Mouse (Mus musculus): ENCODE measurements around the gene Myg1. TPM values are rescaled to one million over a fixed set of nuclear protein-coding genes. Genes with fewer than 3 reads are reported as not detected.

Gene Myg1
- polyA plus RNA-seq, 1 experiment from 2014 or later = 91.2 TPM

Other genes with a start within 250 kb of the Myg1 start
- gene Tns2, start 231.3 kb upstream of the Myg1 start, polyA plus RNA-seq (2015; fragmentation: Nextera tagmentation; extraction: Ambion mirVana) = 7.4 and 9.4 TPM in 2 replicates
- gene Spryd3, start 195.5 kb upstream of the Myg1 start, polyA plus RNA-seq (2015; fragmentation: Nextera tagmentation; extraction: Ambion mirVana) = 81.1 and 95.9 TPM in 2 replicates
- 2.5 and 3.1 TPM in 2 replicates for gene Igfbp6, start 187.3 kb upstream of the Myg1 start, polyA plus RNA-seq (2015; fragmentation: Nextera tagmentation; extraction: Ambion mirVana)
- 0.21 TPM in 1 of 2 replicates, not detected in the other for gene Soat2, start 181.2 kb upstream of the Myg1 start, polyA plus RNA-seq (2015; fragmentation: Nextera tagmentation; extraction: Ambion mirVana)
- gene Zfp740, start 128.5 kb upstream of the Myg1 start, polyA plus RNA-seq (2015; fragmentation: Nextera tagmentation; extraction: Ambion mirVana) = 54.0 and 59.2 TPM in 2 replicates
- gene Csad, start 127.0 kb upstream of the Myg1 start, polyA plus RNA-seq (2015; fragmentation: Nextera tagmentation; extraction: Ambion mirVana) = 33.1 and 33.2 TPM in 2 replicates
- 0.43 and 0.80 TPM in 2 replicates for gene Itgb7, start 99.8 kb upstream of the Myg1 start, polyA plus RNA-seq (2015; fragmentation: Nextera tagmentation; extraction: Ambion mirVana)
- 4.1 and 6.0 TPM in 2 replicates for gene Rarg, start 74.2 kb upstream of the Myg1 start, polyA plus RNA-seq (2015; fragmentation: Nextera tagmentation; extraction: Ambion mirVana)
- gene Gm9918, start 61.1 kb upstream of the Myg1 start, polyA plus RNA-seq (2015; fragmentation: Nextera tagmentation; extraction: Ambion mirVana) = not detected in 2 replicates
- 58.7 and 59.8 TPM in 2 replicates for gene Mfsd5, start 52.3 kb upstream of the Myg1 start, polyA plus RNA-seq (2015; fragmentation: Nextera tagmentation; extraction: Ambion mirVana)
- 4.0 and 4.7 TPM in 2 replicates for gene Espl1, start 35.4 kb upstream of the Myg1 start, polyA plus RNA-seq (2015; fragmentation: Nextera tagmentation; extraction: Ambion mirVana)
- 479 TPM in 2 replicates for gene Pfdn5, start 5.6 kb upstream of the Myg1 start, polyA plus RNA-seq (2015; fragmentation: Nextera tagmentation; extraction: Ambion mirVana)
- 30.2 and 31.1 TPM in 2 replicates for gene Aaas, start 19.1 kb downstream of the Myg1 start, polyA plus RNA-seq (2015; fragmentation: Nextera tagmentation; extraction: Ambion mirVana)
- gene Sp7, start 35.5 kb downstream of the Myg1 start, polyA plus RNA-seq (2015; fragmentation: Nextera tagmentation; extraction: Ambion mirVana) = 0.40 and 0.55 TPM in 2 replicates
- gene Sp1, start 74.4 kb downstream of the Myg1 start, polyA plus RNA-seq (2015; fragmentation: Nextera tagmentation; extraction: Ambion mirVana) = 3.1 and 3.5 TPM in 2 replicates
- 0.15 and 0.26 TPM in 2 replicates for gene Amhr2, start 113.7 kb downstream of the Myg1 start, polyA plus RNA-seq (2015; fragmentation: Nextera tagmentation; extraction: Ambion mirVana)
- 106 and 109 TPM in 2 replicates for gene Prr13, start 127.3 kb downstream of the Myg1 start, polyA plus RNA-seq (2015; fragmentation: Nextera tagmentation; extraction: Ambion mirVana)
- 105 and 121 TPM in 2 replicates for gene Pcbp2, start 138.8 kb downstream of the Myg1 start, polyA plus RNA-seq (2015; fragmentation: Nextera tagmentation; extraction: Ambion mirVana)
- 12.6 TPM in 1 of 2 replicates, not detected in the other for gene Gm10337, start 172.0 kb downstream of the Myg1 start, polyA plus RNA-seq (2015; fragmentation: Nextera tagmentation; extraction: Ambion mirVana)
- gene Map3k12, start 185.4 kb downstream of the Myg1 start, polyA plus RNA-seq (2015; fragmentation: Nextera tagmentation; extraction: Ambion mirVana) = 60.5 and 65.5 TPM in 2 replicates
- 94.1 and 105 TPM in 2 replicates for gene Tarbp2, start 186.5 kb downstream of the Myg1 start, polyA plus RNA-seq (2015; fragmentation: Nextera tagmentation; extraction: Ambion mirVana)
- 1.4 and 2.2 TPM in 2 replicates for gene Npff, start 193.2 kb downstream of the Myg1 start, polyA plus RNA-seq (2015; fragmentation: Nextera tagmentation; extraction: Ambion mirVana)

Data from midbrain, embryonic 16.5 days (tissue).